Mouse (Mus musculus): ENCODE data around the gene Tsnax.

DNA sequence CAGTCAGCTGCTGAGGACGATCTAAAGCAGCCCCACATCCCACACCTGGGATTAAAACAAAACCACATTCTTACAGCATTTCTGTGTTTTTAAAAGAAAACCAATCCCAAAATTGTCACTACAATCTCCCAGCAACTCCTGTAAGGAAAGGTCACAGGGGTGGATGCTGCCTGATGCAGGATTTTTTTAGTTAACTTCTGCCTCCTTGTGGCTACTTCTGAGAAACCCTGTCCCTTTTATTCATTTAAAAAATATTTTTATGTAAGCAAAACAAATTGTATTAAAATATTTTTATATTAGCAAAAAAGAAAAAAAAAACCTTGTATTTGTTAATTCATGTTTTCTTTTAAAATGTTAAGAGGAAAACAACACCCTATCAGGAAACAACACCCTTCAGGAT, 33.0 kb downstream of the Tsnax start:
- no peak for TF ChIP-seq MAFK (IDR thresholded peaks at IDR 0.05; ENCODE audit: insufficient read depth, low read depth, low read length)
- no peak for TF ChIP-seq CHD2 (IDR thresholded peaks at IDR 0.05; ENCODE audit: low read depth, low read length)
- TF ChIP-seq HCFC1 (IDR thresholded peaks at IDR 0.05; ENCODE audit: borderline replicate concordance, insufficient read depth, low read length), result no peak

Measured in ES-E14 (cell line).